Mouse (Mus musculus): Measurements from ENCODE around the gene Oasl1.

GRCm38 (mm10) chr5:114933206-114933605 is 10.2 kb downstream of the Oasl1 start:
- TF ChIP-seq CTCF (IDR thresholded peaks at IDR 0.05; ENCODE audit: borderline replicate concordance, insufficient read depth, low read length) (no peak), POLR2A (IDR thresholded peaks at IDR 0.05; ENCODE audit: low read depth, low read length) (no peak)

All from embryonic fibroblast, embryonic 13.5 days (primary cell).